Mouse (Mus musculus) embryonic facial prominence, embryonic 11.5 days (tissue): Measurements from ENCODE around the gene Armc12. TPM values are rescaled to one million over a fixed set of nuclear protein-coding genes. Genes with fewer than 3 reads are reported as not detected.
A peak's percentile ranks its signal among the peaks of the same experiment; 100 is the strongest.

Source experiments
- ATAC-seq: fragments of 200-750 bp; cut with Nextera tagmentation; replicated peaks from 2 replicates; pipeline ENCODE4 v1.8.0; 2017; ENCODE audit warnings: low read depth; ENCODE audit not compliant: insufficient number of reproducible peaks, low FRiP score, low TSS enrichment
- DNase-seq: peaks from one replicate; pipeline ENCODE4 v3.0.0-alpha.2; 2015; ENCODE audit warnings: low spot score
- H3K27ac ChIP-seq: fragments of 300-500 bp; sonication (generic); replicated peaks from 2 replicates; pipeline ENCODE4 v1.5.1; 2014; ENCODE audit warnings: mild to moderate bottlenecking, low read depth, low read length, control low read depth
- H3K27me3 ChIP-seq: fragments of 300-500 bp; sonication (generic); 2 replicates; pipeline ENCODE4 v1.6.1; 2014; ENCODE audit warnings: mild to moderate bottlenecking, low read length, moderate library complexity, mixed read lengths; ENCODE audit not compliant: control insufficient read depth, insufficient read depth
- H3K36me3 ChIP-seq: fragments of 300-500 bp; sonication (generic); replicated peaks from 2 replicates; pipeline ENCODE4 v1.6.1; 2014; ENCODE audit warnings: low read depth, mild to moderate bottlenecking, low read length, moderate library complexity, mixed read lengths; ENCODE audit not compliant: control insufficient read depth, insufficient read depth
- H3K4me1 ChIP-seq: fragments of 300-500 bp; sonication (generic); 2 replicates; pipeline ENCODE4 v1.6.1; 2014; ENCODE audit warnings: low read length, mixed read lengths; ENCODE audit not compliant: control insufficient read depth, insufficient read depth
- H3K4me2 ChIP-seq: fragments of 300-500 bp; sonication (generic); 2 replicates; pipeline ENCODE4 v1.6.1; 2014; ENCODE audit warnings: low read depth, mild to moderate bottlenecking, control low read depth, low read length, moderate library complexity
- H3K4me3 ChIP-seq: fragments of 300-500 bp; sonication (generic); 2 replicates; pipeline ENCODE4 v1.5.1; 2014; ENCODE audit warnings: low read depth, low read length, control low read depth
- H3K9ac ChIP-seq: fragments of 300-500 bp; sonication (generic); replicated peaks from 2 replicates; pipeline ENCODE4 v1.6.1; 2014; ENCODE audit warnings: mild to moderate bottlenecking, control low read depth, low read length
- H3K9me3 ChIP-seq: fragments of 300-500 bp; sonication (generic); replicated peaks from 2 replicates; pipeline ENCODE4 v1.6.1; 2016; ENCODE audit warnings: mild to moderate bottlenecking, low read length, inconsistent platforms, mixed read lengths; ENCODE audit not compliant: control insufficient read depth
- WGBS: fragments of 180-500 bp; shearing (Covaris S2); extraction: QIAGEN DNeasy Blood & Tissue Kit; methylation state at CpG from one replicate; pipeline ENCODE4 v1.1.7; 2014; 5-methylcytosine and 5-hydroxymethylcytosine counted together
- polyA plus RNA-seq: library from polyadenylated mRNA; unstranded; fragments of >200 nt; fragmentation: Nextera tagmentation; extraction: Ambion mirVana; gene quantifications from 2 replicates; pipeline ENCODE4 v1.2.1, GENCODE M21; 2014

The Armc12 gene
- polyA plus RNA-seq, 1 experiment from 2014 or later, result not detected

DNA sequence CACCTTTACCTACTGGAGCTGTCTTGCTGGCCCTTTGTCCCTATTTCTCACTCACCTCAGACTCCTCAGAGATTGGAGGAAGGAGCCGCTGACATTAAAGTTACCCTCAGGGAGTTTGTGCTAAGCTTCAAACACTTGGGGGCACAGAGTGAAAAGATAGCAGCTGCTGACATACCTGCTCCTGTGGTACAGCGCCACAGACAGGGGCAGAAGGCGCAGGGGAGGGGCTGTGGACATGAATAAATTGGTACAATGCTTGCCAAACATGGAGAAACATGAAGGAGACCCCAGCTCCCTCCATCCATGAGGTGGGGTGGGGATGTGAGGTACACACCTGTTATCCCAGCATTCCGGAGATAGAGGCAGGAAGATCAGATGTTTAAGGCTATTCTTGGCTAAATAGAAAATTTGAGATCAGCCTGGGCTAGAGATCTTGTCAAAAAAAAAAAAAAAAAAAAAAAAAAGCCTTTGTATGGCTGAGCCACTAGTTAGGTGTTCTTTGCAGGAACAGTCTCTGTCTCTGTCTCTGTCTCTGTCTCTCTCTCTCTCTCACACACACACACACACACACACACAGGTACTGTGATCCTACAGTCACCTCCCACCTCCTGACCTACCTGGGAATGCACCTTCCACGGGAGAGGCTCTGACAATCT, 9.4 kb upstream of the Armc12 start:
- peaks cover 4% of the 10 kb centered on the region; the same call in 1 of the 2 replicates for H3K4me1 ChIP-seq
- 63% methylated on average over 5 of the region's 5 CpGs for WGBS
- H3K9ac ChIP-seq, result no peak overlapping the region
- no peak for DNase-seq
- H3K4me3 ChIP-seq, result no peak overlapping the region
- H3K27me3 ChIP-seq, result no peaks in the 10 kb centered on the region; the same call in 1 of the 2 replicates
- H3K9me3 ChIP-seq, result no peaks in the 10 kb centered on the region
- H3K4me2 ChIP-seq, result no peak overlapping the region
- no peaks in the 10 kb centered on the region for H3K36me3 ChIP-seq
- no peak for ATAC-seq
- H3K27ac ChIP-seq, result no peak overlapping the region

DNA sequence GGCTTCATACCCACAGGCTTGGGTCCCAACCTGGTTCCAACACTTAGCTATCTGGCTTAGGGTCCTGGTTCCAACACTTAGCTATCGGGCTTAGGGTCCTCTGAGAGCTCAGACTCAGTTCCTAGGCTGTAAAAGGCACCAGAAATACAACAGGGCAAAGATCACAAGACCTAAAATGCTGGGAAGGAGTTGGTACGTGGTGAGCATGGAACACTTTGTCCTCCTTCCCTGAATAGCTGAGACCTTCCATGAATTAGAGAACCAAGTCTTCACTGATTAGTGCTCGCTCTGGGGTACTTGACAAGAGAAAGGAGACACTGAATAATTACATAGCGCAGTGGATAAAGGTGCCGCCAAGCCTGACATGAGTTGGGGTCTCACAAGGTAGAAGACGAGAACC, 8.7 kb upstream of the Armc12 start:
- no peak overlapping the region; the same call in 1 of the 2 replicates for H3K4me2 ChIP-seq
- peaks cover 4% of the 10 kb centered on the region; the same call in 1 of the 2 replicates for H3K4me1 ChIP-seq
- DNase-seq, result no peak
- H3K27me3 ChIP-seq, result no peaks in the 10 kb centered on the region; the same call in 1 of the 2 replicates
- ATAC-seq, result no peak
- 37% methylated on average over 6 of the region's 6 CpGs for WGBS
- H3K4me3 ChIP-seq, result peak overlapping the region; percentile 51
- no peak overlapping the region for H3K27ac ChIP-seq
- H3K36me3 ChIP-seq, result no peaks in the 10 kb centered on the region
- no peak overlapping the region for H3K9ac ChIP-seq
- H3K9me3 ChIP-seq, result no peaks in the 10 kb centered on the region

DNA sequence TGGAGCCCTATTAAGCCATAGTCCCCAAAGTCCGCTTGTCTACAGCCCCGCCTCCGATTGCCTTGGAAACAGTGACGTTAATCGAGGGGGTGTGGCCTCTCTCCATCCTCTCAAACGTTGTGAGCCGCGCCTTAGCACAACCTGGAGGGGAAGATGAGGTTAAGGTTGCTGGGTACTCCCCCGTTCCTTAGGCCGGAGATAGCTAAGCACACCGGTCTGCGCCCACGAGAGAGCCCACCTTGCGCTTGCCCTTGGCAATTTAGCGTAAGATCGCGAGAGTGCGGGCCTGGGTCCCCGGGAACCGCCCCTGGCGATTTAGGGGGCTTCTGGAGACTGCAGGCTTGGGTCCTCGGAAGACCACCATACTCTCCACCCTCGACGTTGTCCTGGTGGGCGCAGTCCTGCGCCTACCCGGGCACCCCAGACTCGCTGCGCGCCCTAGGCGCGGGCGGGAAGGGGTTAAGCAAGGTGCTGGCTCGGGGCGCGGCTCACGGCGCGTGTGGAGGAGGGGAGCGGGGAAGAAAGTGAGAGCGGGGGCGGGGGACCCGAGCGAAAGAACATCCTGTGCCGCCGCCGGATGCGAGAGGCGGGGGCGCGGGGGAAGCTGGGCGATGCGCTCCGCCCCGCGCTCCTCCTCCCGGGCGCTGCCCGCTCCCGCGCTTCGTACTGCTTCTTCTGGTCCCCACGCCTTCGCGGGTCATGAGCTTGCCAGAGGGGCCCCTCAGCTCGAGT, 7.8 kb upstream of the Armc12 start:
- DNase-seq, result peak; percentile 94
- Histone ChIP-seq H3K4me2 (peak overlapping the region; percentile 74), H3K4me1 (peaks cover 6% of the 10 kb centered on the region; the same call in 1 of the 2 replicates), H3K27ac (peak overlapping the region; percentile 75), H3K9ac (peak overlapping the region; percentile 64), H3K4me3 (peak overlapping the region; percentile 51), H3K9me3 (no peaks in the 10 kb centered on the region), H3K36me3 (no peaks in the 10 kb centered on the region), H3K27me3 (no peaks in the 10 kb centered on the region; the same call in 1 of the 2 replicates)
- ATAC-seq, result peak; percentile 74
- under 1% methylated on average over 50 of the region's 66 CpGs for WGBS

DNA sequence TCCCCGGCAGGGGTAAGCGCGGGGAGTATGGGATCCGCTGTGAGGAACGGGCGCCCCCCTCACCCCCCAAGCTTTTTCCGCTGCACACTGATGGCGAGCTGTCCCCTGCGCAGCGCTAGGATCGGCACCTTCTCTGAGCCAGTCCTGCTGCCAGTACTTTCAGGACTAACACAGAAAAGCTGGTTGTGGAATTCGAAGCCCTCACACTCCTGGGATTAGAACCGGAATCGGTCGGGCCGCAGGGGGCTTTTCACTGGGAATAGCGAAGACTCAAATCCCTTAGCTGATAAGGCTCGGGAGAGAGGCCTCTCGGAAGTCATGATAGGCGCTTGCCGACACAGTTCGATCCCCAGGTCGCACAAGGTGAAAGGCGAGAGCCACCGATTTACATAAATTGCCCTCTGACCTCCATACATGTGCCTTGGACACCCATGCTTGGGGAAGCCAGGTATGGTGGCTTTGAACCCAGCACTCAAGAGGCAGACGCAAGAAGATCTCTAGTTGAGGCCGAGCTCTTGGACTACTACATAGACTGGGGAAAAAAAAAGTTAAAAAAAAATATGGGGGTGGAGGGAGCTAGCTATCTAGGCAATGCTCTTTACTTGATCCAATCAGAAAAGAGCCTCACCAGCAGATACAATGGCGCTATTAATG, 7.1 kb upstream of the Armc12 start:
- Histone ChIP-seq H3K27ac (peak overlapping the region; percentile 75; the same call in 1 of the 2 replicates), H3K27me3 (no peaks in the 10 kb centered on the region), H3K9ac (peak overlapping the region; percentile 64), H3K4me3 (peak overlapping the region; percentile 51), H3K4me1 (peaks cover 6% of the 10 kb centered on the region; the same call in 1 of the 2 replicates), H3K36me3 (no peaks in the 10 kb centered on the region), H3K9me3 (no peaks in the 10 kb centered on the region), H3K4me2 (peak overlapping the region; percentile 74)
- 6% methylated on average over 28 of the region's 28 CpGs for WGBS
- DNase-seq (no peak), ATAC-seq (peak; percentile 18; the same call in 1 of the 2 replicates)

DNA sequence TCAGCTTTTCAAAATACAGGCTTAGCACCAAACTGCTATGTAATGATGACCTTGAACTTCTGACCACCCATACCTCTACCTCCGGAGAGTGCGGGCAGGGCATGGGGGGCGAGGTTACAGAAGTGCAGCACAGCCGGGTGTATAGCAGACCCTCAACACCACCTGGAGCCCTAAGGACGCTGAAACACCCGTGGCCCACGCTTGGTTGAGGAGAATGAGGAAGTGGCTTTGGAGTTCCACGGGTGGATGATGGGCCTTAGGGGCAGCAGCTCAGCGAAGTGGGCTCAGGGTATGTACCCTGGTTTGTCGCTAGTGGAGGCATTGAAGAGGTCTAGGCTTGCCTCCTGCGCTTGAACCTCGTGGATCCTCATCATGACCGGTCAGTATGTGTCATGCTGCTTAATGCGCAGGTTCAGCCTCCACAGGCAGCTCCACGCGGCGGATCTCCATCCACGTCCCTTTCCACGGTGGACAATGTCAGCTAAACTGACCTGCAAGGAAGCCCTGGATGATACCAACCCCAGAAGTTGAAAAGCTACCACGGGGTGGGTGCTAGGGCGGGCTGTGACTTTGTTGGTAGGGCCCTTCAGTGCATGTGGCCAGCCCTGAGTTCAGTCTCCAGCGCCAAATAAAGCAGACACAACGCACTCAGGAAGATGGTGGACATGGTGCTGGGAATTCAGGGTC, 6.5 kb upstream of the Armc12 start:
- Histone ChIP-seq H3K4me1 (peaks cover 6% of the 10 kb centered on the region; the same call in 1 of the 2 replicates), H3K4me3 (no peak overlapping the region), H3K9ac (no peak overlapping the region), H3K4me2 (no peak overlapping the region), H3K36me3 (no peaks in the 10 kb centered on the region), H3K9me3 (no peaks in the 10 kb centered on the region), H3K27me3 (no peaks in the 10 kb centered on the region), H3K27ac (no peak overlapping the region)
- WGBS, result 82% methylated on average over 23 of the region's 23 CpGs
- no peak for ATAC-seq
- DNase-seq, result no peak

DNA sequence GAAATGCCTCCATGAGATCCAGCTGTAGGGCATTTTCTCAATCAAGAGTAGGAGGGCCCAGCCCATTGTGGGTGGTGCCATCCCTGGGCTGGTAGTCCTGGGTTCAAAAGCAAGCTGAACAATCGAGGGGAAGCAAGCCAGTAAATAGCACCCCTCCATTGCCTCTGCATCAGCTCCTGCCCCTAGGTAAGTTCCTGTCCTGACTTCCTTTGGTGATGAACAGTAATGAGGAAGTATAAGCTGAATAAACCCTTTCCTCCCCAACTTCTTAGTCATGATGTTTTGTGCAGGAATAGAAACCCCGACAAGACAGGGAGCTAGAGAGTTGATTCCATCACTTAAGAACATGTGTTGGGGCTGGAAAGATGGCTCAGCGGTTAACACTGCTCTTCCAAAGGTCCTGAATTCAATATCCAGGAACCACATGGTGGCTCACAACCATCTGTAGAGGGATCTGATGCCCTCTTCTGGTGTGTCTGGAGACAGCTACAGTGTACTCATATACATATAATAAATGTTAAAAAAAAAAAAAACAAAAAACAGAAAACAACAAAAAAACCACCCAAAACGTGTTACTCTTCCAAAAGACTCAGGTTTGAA, 5.7 kb upstream of the Armc12 start:
- Histone ChIP-seq H3K36me3 (no peaks in the 10 kb centered on the region), H3K27me3 (no peaks in the 10 kb centered on the region)
- WGBS, result 75% methylated on average over 4 of the region's 4 CpGs

DNA sequence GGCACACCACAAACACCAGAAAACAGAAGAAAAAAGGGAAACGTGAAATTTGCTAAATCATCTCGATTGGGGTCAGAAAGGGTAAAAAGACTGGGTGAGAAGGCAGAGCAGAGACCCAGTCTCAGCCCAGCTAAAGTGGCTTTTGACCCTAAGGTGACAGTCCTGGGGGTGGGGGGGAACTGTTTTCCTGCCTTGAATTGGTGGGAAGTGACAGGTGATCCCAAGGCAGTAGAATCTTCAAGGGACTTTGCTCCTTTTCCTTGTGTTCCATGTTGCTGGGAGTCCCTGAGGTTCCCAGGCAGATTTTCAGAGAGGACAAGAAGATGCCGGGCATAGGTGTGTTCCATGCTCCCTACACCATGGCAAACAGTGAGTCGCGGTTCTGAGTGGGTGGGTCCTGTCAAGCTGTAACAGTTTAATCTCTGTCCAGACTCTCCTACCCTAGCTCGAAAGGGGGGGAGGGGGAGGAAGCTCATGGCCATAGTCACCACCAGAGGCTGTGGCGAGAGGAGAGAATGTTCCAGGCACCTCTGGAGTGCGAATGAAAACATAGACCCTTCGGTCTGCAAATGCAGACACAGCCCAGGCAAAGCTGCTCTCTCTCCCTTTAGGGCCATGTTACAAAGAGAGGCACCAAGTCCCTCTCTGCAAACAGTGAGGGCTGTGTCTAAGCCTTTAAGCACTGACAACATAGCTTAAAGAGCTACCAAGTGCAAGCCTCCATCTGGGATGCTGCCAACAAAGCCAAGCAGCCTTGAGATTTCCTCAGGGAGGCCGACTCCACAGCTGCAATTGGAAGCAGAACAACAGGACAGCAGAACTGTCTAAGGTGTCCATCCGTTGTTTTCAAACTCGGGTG, 3.2 kb upstream of the Armc12 start:
- 48% methylated on average over 12 of the region's 12 CpGs for WGBS
- no peaks in the 10 kb centered on the region for H3K36me3 ChIP-seq
- H3K27ac ChIP-seq, result no peak overlapping the region
- 0 out of 2 replicates have a peak overlapping the region, but pooled peaks have one; percentile 23 for H3K9ac ChIP-seq
- no peaks in the 10 kb centered on the region for H3K9me3 ChIP-seq
- H3K4me3 ChIP-seq, result no peak overlapping the region
- no peak overlapping the region for H3K4me2 ChIP-seq
- H3K27me3 ChIP-seq, result no peaks in the 10 kb centered on the region
- peaks cover 2% of the 10 kb centered on the region; the same call in 1 of the 2 replicates for H3K4me1 ChIP-seq
- DNase-seq (no peak), ATAC-seq (no peak)

More for the DNA sequence above, 5.7 kb upstream of the Armc12 start:
- H3K27ac ChIP-seq, result no peak overlapping the region
- no peak overlapping the region for H3K9ac ChIP-seq
- peaks cover 6% of the 10 kb centered on the region; the same call in 1 of the 2 replicates for H3K4me1 ChIP-seq
- no peak for DNase-seq
- H3K9me3 ChIP-seq, result no peaks in the 10 kb centered on the region
- H3K4me3 ChIP-seq, result no peak overlapping the region
- no peak for ATAC-seq
- H3K4me2 ChIP-seq, result no peak overlapping the region
